Mouse (Mus musculus): ENCODE measurements at regions not wholly inside any gene's neighbourhood (a gene's known extent, or its start where the extent isn't known, plus 50 kb on each side); places are given as distances from the start of the nearest gene placed in this dataset.

GRCm38 (mm10) chr8:128263251-128263947 lies 95.0 kb upstream of the Nrp1 start:
- Histone ChIP-seq H3K4me1 (ENCODE audit: control insufficient read depth in 1 of 2, insufficient read depth in 2 of 2, low read length in 2 of 2) (no peaks in the 10 kb centered on the region), H3K27me3 (ENCODE audit: control insufficient read depth in 1 of 2, insufficient read depth in 2 of 2, low read length in 2 of 2) (no peaks in the 10 kb centered on the region), H3K79me2 (ENCODE audit: control insufficient read depth, insufficient read depth, low read length, poor library complexity) (no peaks in the 10 kb centered on the region), H3K36me3 (ENCODE audit: control insufficient read depth in 1 of 2, insufficient read depth in 2 of 2, low read length in 2 of 2) (no peaks in the 10 kb centered on the region), H3K9ac (ENCODE audit: control insufficient read depth, low read depth, low read length, poor library complexity, severe bottlenecking) (no peak overlapping the region), H3K9me3 (replicated peaks; ENCODE audit: insufficient read depth, low read length) (no peaks in the 10 kb centered on the region), H3K27ac (ENCODE audit: control insufficient read depth, low read depth, low read length) (no peak overlapping the region), H3K4me3 (ENCODE audit: control insufficient read depth in 1 of 2, insufficient read depth in 1 of 2, low read depth in 2 of 2, low read length in 2 of 2) (no peak overlapping the region)
- no peak for DNase-seq (ENCODE audit: low read depth, low spot score)
- no peak for TF ChIP-seq POLR2AphosphoS5 (IDR thresholded peaks at IDR 0.05; ENCODE audit: borderline replicate concordance, low read depth, low read length)
- TF ChIP-seq GATA1 (IDR thresholded peaks at IDR 0.05; ENCODE audit: low read depth, low read length): no peak
- TF ChIP-seq ETS1 (IDR thresholded peaks at IDR 0.05; ENCODE audit: low read depth, low read length): no peak
- no peak for TF ChIP-seq MXI1 (IDR thresholded peaks at IDR 0.05; ENCODE audit: low read depth, low read length)
- no peak for TF ChIP-seq TBP (IDR thresholded peaks at IDR 0.05; ENCODE audit: low read depth, low read length)
- TF ChIP-seq EP300 (IDR thresholded peaks at IDR 0.05; ENCODE audit: low read depth in 1 of 2, low read length in 2 of 2): no peak
- TF ChIP-seq ZNF384 (IDR thresholded peaks at IDR 0.05; ENCODE audit: low read depth, low read length): no peak
- TF ChIP-seq SIN3A (IDR thresholded peaks at IDR 0.05; ENCODE audit: low read length): no peak
- TF ChIP-seq NELFE (IDR thresholded peaks at IDR 0.05; ENCODE audit: low read depth, low read length): no peak
- TF ChIP-seq CHD1 (IDR thresholded peaks at IDR 0.05; ENCODE audit: low read depth, low read length): no peak
- TF ChIP-seq USF2 (IDR thresholded peaks at IDR 0.05; ENCODE audit: borderline replicate concordance in 1 of 2, insufficient read depth in 1 of 2, low read depth in 1 of 2, low read length in 2 of 2): no peak
- no peak for TF ChIP-seq ZKSCAN1 (IDR thresholded peaks at IDR 0.05; ENCODE audit: low read depth, low read length)
- TF ChIP-seq E2F4 (IDR thresholded peaks at IDR 0.05; ENCODE audit: borderline replicate concordance, low read depth, low read length): no peak
- no peak for TF ChIP-seq MAFK (IDR thresholded peaks at IDR 0.05; ENCODE audit: borderline replicate concordance, low read depth, low read length)
- no peak for TF ChIP-seq POLR2A (IDR thresholded peaks at IDR 0.05; ENCODE audit: control insufficient read depth in 1 of 2, insufficient read depth in 1 of 2, low read depth in 1 of 2, low read length in 2 of 2, poor library complexity in 1 of 2)
- TF ChIP-seq ZC3H11A (IDR thresholded peaks at IDR 0.05; ENCODE audit: low read depth, low read length): no peak

DNA sequence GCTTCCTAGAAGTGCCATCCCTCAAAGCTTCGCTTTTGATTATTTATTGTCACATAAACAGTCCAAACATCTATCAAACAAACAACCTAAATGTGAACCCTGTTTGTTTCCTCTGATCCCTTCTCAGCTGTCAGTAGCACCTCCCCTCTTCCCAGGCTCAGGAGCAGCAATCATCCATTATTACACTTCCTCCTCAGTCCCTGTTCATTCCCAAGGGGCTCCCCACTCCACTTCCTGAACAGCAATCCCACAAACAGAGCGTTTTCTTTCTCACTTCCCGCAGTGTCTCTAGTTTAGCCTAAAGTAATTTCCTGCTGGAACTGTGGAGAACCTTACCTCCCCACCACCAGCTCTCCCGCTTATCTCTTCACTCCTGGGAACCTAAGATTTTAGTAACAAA lies 91.1 kb upstream of the Nrp1 start:
- Histone ChIP-seq H3K27ac (ENCODE audit: control insufficient read depth, low read depth, low read length) (no peak overlapping the region), H3K79me2 (ENCODE audit: control insufficient read depth, insufficient read depth, low read length, poor library complexity) (no peaks in the 10 kb centered on the region), H3K4me3 (ENCODE audit: control insufficient read depth in 1 of 2, insufficient read depth in 1 of 2, low read depth in 2 of 2, low read length in 2 of 2) (no peak overlapping the region), H3K9ac (ENCODE audit: control insufficient read depth, low read depth, low read length, poor library complexity, severe bottlenecking) (no peak overlapping the region), H3K9me3 (replicated peaks; ENCODE audit: insufficient read depth, low read length) (no peaks in the 10 kb centered on the region), H3K27me3 (ENCODE audit: control insufficient read depth in 1 of 2, insufficient read depth in 2 of 2, low read length in 2 of 2) (no peaks in the 10 kb centered on the region), H3K36me3 (ENCODE audit: control insufficient read depth in 1 of 2, insufficient read depth in 2 of 2, low read length in 2 of 2) (no peaks in the 10 kb centered on the region), H3K4me1 (ENCODE audit: control insufficient read depth in 1 of 2, insufficient read depth in 2 of 2, low read length in 2 of 2) (no peaks in the 10 kb centered on the region)
- DNase-seq (ENCODE audit: low read depth, low spot score): no peak
- no peak for TF ChIP-seq USF1 (IDR thresholded peaks at IDR 0.05; ENCODE audit: low read depth, low read length)
- no peak for TF ChIP-seq POLR2AphosphoS2 (IDR thresholded peaks at IDR 0.05; ENCODE audit: low read length)
- TF ChIP-seq MAX (IDR thresholded peaks at IDR 0.05; ENCODE audit: low read length): no peak
- no peak for TF ChIP-seq POLR2AphosphoS5 (IDR thresholded peaks at IDR 0.05; ENCODE audit: borderline replicate concordance, low read depth, low read length)
- TF ChIP-seq ETS1 (IDR thresholded peaks at IDR 0.05; ENCODE audit: low read depth, low read length): no peak
- TF ChIP-seq UBTF (IDR thresholded peaks at IDR 0.05; ENCODE audit: borderline replicate concordance, insufficient read depth, low read depth, low read length): no peak
